Mouse (Mus musculus) C2C12 (cell line): ENCODE results near the gene Il24.

ENCODE experiments used
- CEBPB ChIP-seq: IDR thresholded peaks from one replicate; pipeline ENCODE4 v1.6.1; 2011; ENCODE audit warnings: low read depth, mild to moderate bottlenecking, control low read depth, moderate library complexity
- CTCF ChIP-seq: IDR thresholded peaks from one replicate; pipeline ENCODE4 v1.5.1; 2011; ENCODE audit not compliant: control insufficient read depth, insufficient read depth, insufficient read length
- FOSL1 ChIP-seq: IDR thresholded peaks from one replicate; pipeline ENCODE4 v1.8.0; 2011; ENCODE audit warnings: mild to moderate bottlenecking, low read length; ENCODE audit not compliant: poor library complexity, insufficient read depth, severe bottlenecking
- MYOD1 ChIP-seq: IDR thresholded peaks from one replicate; pipeline ENCODE4 v1.6.1; 2011; ENCODE audit warnings: low read depth; ENCODE audit not compliant: control insufficient read depth, insufficient read length
- USF1 ChIP-seq: IDR thresholded peaks from one replicate; pipeline ENCODE4 v1.6.1; 2011; ENCODE audit warnings: low read depth, mild to moderate bottlenecking, control low read depth, moderate library complexity

DNA sequence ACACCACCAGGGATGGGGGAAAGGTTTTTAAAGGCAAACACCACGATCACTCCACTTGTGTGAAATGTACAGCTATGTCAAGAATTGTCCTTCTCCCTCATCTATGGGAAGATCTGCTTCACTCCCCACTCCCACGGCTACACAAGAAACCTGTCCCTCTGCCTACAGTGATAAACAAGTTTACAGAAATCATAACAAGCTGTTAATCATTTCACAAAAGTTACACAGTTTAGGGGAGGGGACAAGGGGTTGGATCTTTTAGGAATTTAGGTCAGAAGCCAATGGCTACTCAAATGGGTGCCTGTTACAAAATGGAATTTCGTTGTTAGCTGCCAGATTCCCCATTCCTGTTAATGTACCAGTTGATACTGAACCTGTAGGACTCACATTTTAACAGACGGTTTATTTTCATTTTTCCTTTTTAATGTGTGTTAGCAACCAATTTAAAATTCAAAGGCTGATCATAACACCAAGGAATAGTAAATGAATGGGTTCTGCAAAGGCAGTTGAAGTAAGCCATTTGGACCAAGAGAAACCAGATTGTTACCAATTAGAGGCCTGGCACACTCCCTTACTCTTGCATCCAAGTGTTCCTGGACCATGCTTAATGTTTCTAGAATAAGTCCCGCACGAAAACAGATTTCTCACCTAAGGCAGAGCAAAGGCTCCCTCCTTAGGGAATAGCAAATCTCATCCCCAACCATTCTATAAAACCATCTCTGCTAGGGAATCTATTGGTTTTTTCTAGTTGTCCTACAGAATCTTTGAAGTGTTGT is 51.9 kb downstream of the Il24 start:
- TF ChIP-seq CTCF: no peak
- no peak for TF ChIP-seq USF1
- TF ChIP-seq MYOD1: no peak
- TF ChIP-seq FOSL1: no peak
- TF ChIP-seq CEBPB: no peak
